Mouse (Mus musculus) midbrain, embryonic 10.5 days (tissue): ENCODE results near the gene Mettl14. TPM values are rescaled to one million over a fixed set of nuclear protein-coding genes. Genes with fewer than 3 reads are reported as not detected.

ENCODE experiments used
- DNase-seq: peaks from one replicate; pipeline ENCODE4 v3.0.0-alpha.2; 2017; ENCODE audit warnings: low spot score
- H3K27ac ChIP-seq: fragments of 300-500 bp; sonication (generic); replicated peaks from 2 replicates; pipeline ENCODE4 v1.5.1; 2016; ENCODE audit warnings: mild to moderate bottlenecking
- H3K27me3 ChIP-seq: fragments of 300-500 bp; sonication (generic); 2 replicates; pipeline ENCODE4 v1.6.1; 2016; ENCODE audit warnings: low read depth, mild to moderate bottlenecking; ENCODE audit not compliant: poor library complexity, severe bottlenecking
- H3K36me3 ChIP-seq: fragments of 300-500 bp; sonication (generic); 2 replicates; pipeline ENCODE4 v1.6.1; 2016; ENCODE audit warnings: mild to moderate bottlenecking, moderate library complexity
- H3K4me1 ChIP-seq: fragments of 300-500 bp; sonication (generic); 2 replicates; pipeline ENCODE4 v1.6.1; 2016
- H3K4me3 ChIP-seq: fragments of 300-500 bp; sonication (generic); 2 replicates; pipeline ENCODE4 v1.5.1; 2016; ENCODE audit warnings: mild to moderate bottlenecking, moderate library complexity
- H3K9me3 ChIP-seq: fragments of 300-500 bp; sonication (generic); replicated peaks from 2 replicates; pipeline ENCODE4 v1.6.1; 2016; ENCODE audit warnings: mild to moderate bottlenecking
- WGBS: fragments of 180-500 bp; shearing (Covaris S2); methylation state at CpG from one replicate; pipeline ENCODE4 v1.1.7; 2016; 5-methylcytosine and 5-hydroxymethylcytosine counted together
- polyA plus RNA-seq: library from polyadenylated mRNA; unstranded; fragments of >200 nt; fragmentation: Nextera tagmentation; extraction: Ambion mirVana; gene quantifications from 2 replicates; pipeline ENCODE4 v1.2.1, GENCODE M21; 2016

Gene Mettl14
- polyA plus RNA-seq, 1 experiment from 2014 or later = 36.3 TPM

- no peaks in the 10 kb centered on the region for H3K9me3 ChIP-seq
- 88% methylated on average over 2 of the region's 2 CpGs for WGBS
Observed at GRCm38 (mm10) chr3:123351519-123351918, 34.4 kb downstream of the Mettl14 start.

GRCm38 (mm10) chr3:123350602-123351001 is 35.3 kb downstream of the Mettl14 start:
- Histone ChIP-seq H3K4me3 (no peak overlapping the region), H3K36me3 (no peaks in the 10 kb centered on the region), H3K27ac (no peak overlapping the region), H3K9me3 (no peaks in the 10 kb centered on the region), H3K4me1 (no peaks in the 10 kb centered on the region), H3K27me3 (no peaks in the 10 kb centered on the region)
- WGBS = 87% methylated on average over 8 of the region's 8 CpGs
- no peak for DNase-seq

More at GRCm38 (mm10) chr3:123351519-123351918, 34.4 kb downstream of the Mettl14 start:
- no peak for DNase-seq
- no peaks in the 10 kb centered on the region for H3K27me3 ChIP-seq
- H3K4me3 ChIP-seq = no peak overlapping the region
- H3K4me1 ChIP-seq = no peaks in the 10 kb centered on the region
- H3K27ac ChIP-seq = no peak overlapping the region
- H3K36me3 ChIP-seq = no peaks in the 10 kb centered on the region

GRCm38 (mm10) chr3:123348080-123348802 is 37.7 kb downstream of the Mettl14 start:
- WGBS = 91% methylated on average over 12 of the region's 12 CpGs
- DNase-seq = no peak
- Histone ChIP-seq H3K36me3 (no peaks in the 10 kb centered on the region), H3K27me3 (no peaks in the 10 kb centered on the region), H3K27ac (no peak overlapping the region), H3K4me1 (no peaks in the 10 kb centered on the region), H3K9me3 (no peaks in the 10 kb centered on the region), H3K4me3 (no peak overlapping the region)

- Histone ChIP-seq H3K4me3 (no peak overlapping the region), H3K36me3 (no peaks in the 10 kb centered on the region), H3K9me3 (no peaks in the 10 kb centered on the region), H3K27me3 (no peaks in the 10 kb centered on the region), H3K27ac (no peak overlapping the region), H3K4me1 (no peaks in the 10 kb centered on the region)
- DNase-seq = no peak
- 85% methylated on average over 6 of the region's 6 CpGs for WGBS
Observed at GRCm38 (mm10) chr3:123343690-123344089, 42.2 kb downstream of the Mettl14 start.

- no peaks in the 10 kb centered on the region for H3K4me1 ChIP-seq
- WGBS = 84% methylated on average over 2 of the region's 2 CpGs
- H3K27ac ChIP-seq = no peak overlapping the region
- H3K9me3 ChIP-seq = no peaks in the 10 kb centered on the region
- no peak for DNase-seq
- no peak overlapping the region for H3K4me3 ChIP-seq
- H3K27me3 ChIP-seq = no peaks in the 10 kb centered on the region
- H3K36me3 ChIP-seq = no peaks in the 10 kb centered on the region
Observed at GRCm38 (mm10) chr3:123341049-123341448, 44.9 kb downstream of the Mettl14 start.

GRCm38 (mm10) chr3:123338666-123339195 is 47.2 kb downstream of the Mettl14 start:
- Histone ChIP-seq H3K4me1 (no peaks in the 10 kb centered on the region), H3K9me3 (no peaks in the 10 kb centered on the region), H3K36me3 (no peaks in the 10 kb centered on the region), H3K27me3 (no peaks in the 10 kb centered on the region), H3K4me3 (no peak overlapping the region), H3K27ac (no peak overlapping the region)
- no peak for DNase-seq
- 87% methylated on average over 12 of the region's 12 CpGs for WGBS

GRCm38 (mm10) chr3:123337853-123338252 is 48.1 kb downstream of the Mettl14 start:
- no peak for DNase-seq
- Histone ChIP-seq H3K36me3 (no peaks in the 10 kb centered on the region), H3K4me3 (no peak overlapping the region), H3K9me3 (no peaks in the 10 kb centered on the region), H3K27ac (no peak overlapping the region), H3K4me1 (no peaks in the 10 kb centered on the region), H3K27me3 (no peaks in the 10 kb centered on the region)
- 82% methylated on average over 6 of the region's 6 CpGs for WGBS

GRCm38 (mm10) chr3:123336951-123337350 is 49.0 kb downstream of the Mettl14 start:
- WGBS = 87% methylated on average over 5 of the region's 5 CpGs

GRCm38 (mm10) chr3:123336455-123336854 is 49.5 kb downstream of the Mettl14 start:
- H3K27ac ChIP-seq = no peak overlapping the region
- no peaks in the 10 kb centered on the region for H3K9me3 ChIP-seq
- DNase-seq = no peak
- no peaks in the 10 kb centered on the region for H3K27me3 ChIP-seq
- H3K36me3 ChIP-seq = no peaks in the 10 kb centered on the region
- H3K4me3 ChIP-seq = no peak overlapping the region
- H3K4me1 ChIP-seq = no peaks in the 10 kb centered on the region
- 94% methylated on average over 7 of the region's 7 CpGs for WGBS

More at GRCm38 (mm10) chr3:123336951-123337350, 49.0 kb downstream of the Mettl14 start:
- no peaks in the 10 kb centered on the region for H3K9me3 ChIP-seq
- H3K27ac ChIP-seq = no peak overlapping the region
- no peaks in the 10 kb centered on the region for H3K4me1 ChIP-seq
- H3K36me3 ChIP-seq = no peaks in the 10 kb centered on the region
- H3K27me3 ChIP-seq = no peaks in the 10 kb centered on the region
- no peak for DNase-seq
- no peak overlapping the region for H3K4me3 ChIP-seq

- DNase-seq = no peak
- Histone ChIP-seq H3K4me1 (no peaks in the 10 kb centered on the region), H3K4me3 (no peak overlapping the region), H3K9me3 (no peaks in the 10 kb centered on the region), H3K36me3 (no peaks in the 10 kb centered on the region), H3K27me3 (no peaks in the 10 kb centered on the region), H3K27ac (no peak overlapping the region)
- WGBS = 92% methylated on average over 3 of the region's 3 CpGs
Observed at GRCm38 (mm10) chr3:123335480-123335879, 50.4 kb downstream of the Mettl14 start.

- Histone ChIP-seq H3K4me1 (no peaks in the 10 kb centered on the region), H3K9me3 (no peaks in the 10 kb centered on the region), H3K4me3 (no peak overlapping the region), H3K27me3 (no peaks in the 10 kb centered on the region), H3K27ac (no peak overlapping the region), H3K36me3 (no peaks in the 10 kb centered on the region)
- no peak for DNase-seq
- WGBS = 82% methylated on average over 7 of the region's 7 CpGs
Observed at GRCm38 (mm10) chr3:123334947-123335346, 51.0 kb downstream of the Mettl14 start.

GRCm38 (mm10) chr3:123333055-123333424 is 52.9 kb downstream of the Mettl14 start:
- Histone ChIP-seq H3K27ac (no peak overlapping the region), H3K4me1 (no peaks in the 10 kb centered on the region), H3K4me3 (no peak overlapping the region), H3K9me3 (no peaks in the 10 kb centered on the region), H3K27me3 (no peaks in the 10 kb centered on the region), H3K36me3 (no peaks in the 10 kb centered on the region)
- WGBS = 62% methylated on average over 4 of the region's 4 CpGs
- no peak for DNase-seq

GRCm38 (mm10) chr3:123332330-123333054 is 53.4 kb downstream of the Mettl14 start:
- Histone ChIP-seq H3K27ac (no peak overlapping the region), H3K9me3 (no peaks in the 10 kb centered on the region), H3K4me1 (no peaks in the 10 kb centered on the region), H3K27me3 (no peaks in the 10 kb centered on the region), H3K36me3 (no peaks in the 10 kb centered on the region), H3K4me3 (no peak overlapping the region)
- WGBS = 88% methylated on average over 2 of the region's 2 CpGs
- DNase-seq = no peak
